Mouse (Mus musculus) testis, adult 2 months (tissue): ENCODE results near the gene Bcdin3d. TPM values are rescaled to one million over a fixed set of nuclear protein-coding genes. Genes with fewer than 3 reads are reported as not detected.

Experiments used
- H3K27ac ChIP-seq: fragments of 200-500 bp; 2 replicates; pipeline ENCODE4 v1.5.1; 2012; ENCODE audit warnings: low read depth, low read length; ENCODE audit not compliant: control insufficient read depth, insufficient read depth
- H3K27me3 ChIP-seq: fragments of 200-500 bp; 2 replicates; pipeline ENCODE4 v1.6.1; 2012; ENCODE audit warnings: mild to moderate bottlenecking, low read length, moderate library complexity; ENCODE audit not compliant: control insufficient read depth, insufficient read depth
- H3K36me3 ChIP-seq: fragments of 200-500 bp; 2 replicates; pipeline ENCODE4 v1.6.1; 2012; ENCODE audit warnings: mild to moderate bottlenecking, low read length; ENCODE audit not compliant: control insufficient read depth, insufficient read depth
- H3K4me1 ChIP-seq: fragments of 200-500 bp; 2 replicates; pipeline ENCODE4 v1.6.1; 2012; ENCODE audit warnings: low read length; ENCODE audit not compliant: control insufficient read depth, insufficient read depth
- H3K4me3 ChIP-seq: fragments of 200-500 bp; 2 replicates; pipeline ENCODE4 v1.5.1; 2012; ENCODE audit warnings: low read depth, mild to moderate bottlenecking, low read length, moderate library complexity, mixed read lengths; ENCODE audit not compliant: control insufficient read depth
- CTCF ChIP-seq: fragments of 200-500 bp; IDR thresholded peaks from 2 replicates; pipeline ENCODE4 v1.5.1; 2012; ENCODE audit warnings: low read depth, mild to moderate bottlenecking, inconsistent platforms, low read length, moderate library complexity; ENCODE audit not compliant: control insufficient read depth, insufficient read depth, insufficient replicate concordance
- POLR2A ChIP-seq: fragments of 200-500 bp; IDR thresholded peaks from 2 replicates; pipeline ENCODE4 v1.6.1; 2012; ENCODE audit warnings: low read depth, mild to moderate bottlenecking, inconsistent platforms, low read length, moderate library complexity; ENCODE audit not compliant: control insufficient read depth
- polyA plus RNA-seq: library from polyadenylated mRNA; depleted of rRNA; stranded (reverse); fragments of >200 nt; gene quantifications from 2 replicates; pipeline ENCODE4 v1.2.3, GENCODE M21; 2012

Bcdin3d gene
- polyA plus RNA-seq, 1 experiment: 4.6 TPM

GRCm38 (mm10) chr15:99509840-99510239, 35.3 kb upstream of the Bcdin3d start:
- H3K27me3 ChIP-seq: no peaks in the 10 kb centered on the region
- TF ChIP-seq CTCF (no peak), POLR2A (no peak)
- no peak overlapping the region for H3K27ac ChIP-seq
- H3K4me1 ChIP-seq: peaks cover 3% of the 10 kb centered on the region
- H3K4me3 ChIP-seq: no peak overlapping the region
- no peaks in the 10 kb centered on the region for H3K36me3 ChIP-seq

- no peak for TF ChIP-seq POLR2A
- no peak for TF ChIP-seq CTCF
- Histone ChIP-seq H3K36me3 (no peaks in the 10 kb centered on the region), H3K27me3 (no peaks in the 10 kb centered on the region), H3K27ac (no peak overlapping the region), H3K4me1 (no peaks in the 10 kb centered on the region), H3K4me3 (no peak overlapping the region)
Measured at GRCm38 (mm10) chr15:99505324-99506095, 31.0 kb upstream of the Bcdin3d start.

- H3K36me3 ChIP-seq: no peaks in the 10 kb centered on the region
- TF ChIP-seq POLR2A: no peak
- TF ChIP-seq CTCF: no peak
- no peaks in the 10 kb centered on the region for H3K27me3 ChIP-seq
- no peak overlapping the region for H3K27ac ChIP-seq
- peaks cover under 1% of the 10 kb centered on the region; the same call in 1 of the 2 replicates for H3K4me1 ChIP-seq
- H3K4me3 ChIP-seq: no peak overlapping the region
Measured at GRCm38 (mm10) chr15:99503256-99503655, 28.7 kb upstream of the Bcdin3d start.

GRCm38 (mm10) chr15:99502311-99502831, 27.8 kb upstream of the Bcdin3d start:
- peaks cover 3% of the 10 kb centered on the region; the same call in 1 of the 2 replicates for H3K4me1 ChIP-seq
- no peak overlapping the region for H3K4me3 ChIP-seq
- no peaks in the 10 kb centered on the region for H3K27me3 ChIP-seq
- H3K36me3 ChIP-seq: no peaks in the 10 kb centered on the region
- no peak overlapping the region; the same call in 1 of the 2 replicates for H3K27ac ChIP-seq
- TF ChIP-seq POLR2A: no peak
- TF ChIP-seq CTCF: no peak

GRCm38 (mm10) chr15:99501292-99502260, 27.0 kb upstream of the Bcdin3d start:
- Histone ChIP-seq H3K27me3 (no peaks in the 10 kb centered on the region), H3K4me3 (no peak overlapping the region), H3K4me1 (peaks cover 3% of the 10 kb centered on the region; the same call in 1 of the 2 replicates), H3K36me3 (no peaks in the 10 kb centered on the region), H3K27ac (peak overlapping the region; percentile 39; the same call in 1 of the 2 replicates)
- no peak for TF ChIP-seq CTCF
- no peak for TF ChIP-seq POLR2A

GRCm38 (mm10) chr15:99500320-99500719, 25.8 kb upstream of the Bcdin3d start:
- no peaks in the 10 kb centered on the region for H3K36me3 ChIP-seq
- H3K4me3 ChIP-seq: no peak overlapping the region
- no peaks in the 10 kb centered on the region for H3K27me3 ChIP-seq
- no peak overlapping the region for H3K27ac ChIP-seq
- peaks cover 3% of the 10 kb centered on the region; the same call in 1 of the 2 replicates for H3K4me1 ChIP-seq
- TF ChIP-seq CTCF (no peak), POLR2A (no peak)

GRCm38 (mm10) chr15:99499726-99500125, 25.2 kb upstream of the Bcdin3d start:
- Histone ChIP-seq H3K27me3 (no peaks in the 10 kb centered on the region), H3K4me1 (peaks cover 3% of the 10 kb centered on the region; the same call in 1 of the 2 replicates), H3K4me3 (no peak overlapping the region), H3K36me3 (no peaks in the 10 kb centered on the region), H3K27ac (no peak overlapping the region)
- TF ChIP-seq POLR2A (no peak), CTCF (no peak)
